Mouse (Mus musculus): ENCODE data around the gene Itpr2. TPM values are rescaled to one million over a fixed set of nuclear protein-coding genes. Genes with fewer than 3 reads are reported as not detected.

The Itpr2 gene
- polyA plus RNA-seq, 1 experiment from 2014 or later: 6.3 TPM

- Histone ChIP-seq H3K4me2 (replicated peaks; ENCODE audit: low read depth) (no peak overlapping the region), H3K27ac (ENCODE audit: low read depth, low read length) (no peak overlapping the region), H3K9me3 (ENCODE audit: control insufficient read depth) (no peaks in the 10 kb centered on the region), H3K4me3 (ENCODE audit: low read depth, low read length) (no peak overlapping the region), H3K36me3 (ENCODE audit: control insufficient read depth, insufficient read depth) (no peaks in the 10 kb centered on the region; the same call in 1 of the 2 replicates), H3K9ac (ENCODE audit: low read depth, low read length) (no peak overlapping the region), H3K27me3 (replicated peaks; ENCODE audit: control insufficient read depth, insufficient read depth, low read length) (no peaks in the 10 kb centered on the region), H3K4me1 (replicated peaks; ENCODE audit: control insufficient read depth, insufficient read depth, low read length) (no peaks in the 10 kb centered on the region)
- ATAC-seq: no peak
- no peak for TF ChIP-seq CTCF (IDR thresholded peaks at IDR 0.05; ENCODE audit: low read depth)
- WGBS: 83% methylated on average over 12 of the region's 12 CpGs
These were observed 375.0 kb downstream of the Itpr2 start for GRCm38 (mm10) chr6:146126823-146127681.

GRCm38 (mm10) chr6:146125621-146126020, 376.4 kb downstream of the Itpr2 start:
- no peak overlapping the region for H3K4me3 ChIP-seq (ENCODE audit: low read depth, low read length)
- no peak for ATAC-seq
- no peaks in the 10 kb centered on the region for H3K9me3 ChIP-seq (ENCODE audit: control insufficient read depth)
- no peaks in the 10 kb centered on the region for H3K27me3 ChIP-seq (replicated peaks; ENCODE audit: control insufficient read depth, insufficient read depth, low read length)
- no peak for TF ChIP-seq CTCF (IDR thresholded peaks at IDR 0.05; ENCODE audit: low read depth)
- H3K36me3 ChIP-seq (ENCODE audit: control insufficient read depth, insufficient read depth): no peaks in the 10 kb centered on the region; the same call in 1 of the 2 replicates
- WGBS: 90% methylated on average over 1 of the region's 1 CpGs
- H3K4me1 ChIP-seq (replicated peaks; ENCODE audit: control insufficient read depth, insufficient read depth, low read length): no peaks in the 10 kb centered on the region
- no peak overlapping the region for H3K9ac ChIP-seq (ENCODE audit: low read depth, low read length)
- H3K27ac ChIP-seq (ENCODE audit: low read depth, low read length): no peak overlapping the region
- no peak overlapping the region for H3K4me2 ChIP-seq (replicated peaks; ENCODE audit: low read depth)

DNA sequence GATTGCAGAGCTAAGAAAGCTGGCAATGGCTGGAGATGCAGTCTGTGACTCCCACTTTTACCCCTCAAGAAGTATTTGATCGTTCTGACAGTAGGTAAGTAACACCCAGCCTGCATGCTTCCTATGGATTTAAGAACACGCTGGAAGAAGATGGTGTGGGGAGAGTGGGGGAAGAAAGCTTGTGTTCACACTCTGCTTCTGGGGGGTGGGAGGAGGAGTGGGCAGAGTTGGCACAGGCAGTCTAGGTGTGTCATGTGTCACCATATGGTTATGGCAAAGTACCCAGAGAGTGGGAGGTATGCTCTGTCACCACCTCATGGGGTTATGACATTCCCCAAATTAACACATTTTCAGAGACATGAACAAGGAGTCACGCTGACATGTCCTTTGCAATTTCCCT, 377.5 kb downstream of the Itpr2 start:
- H3K4me2 ChIP-seq (replicated peaks; ENCODE audit: low read depth): no peak overlapping the region
- H3K4me1 ChIP-seq (replicated peaks; ENCODE audit: control insufficient read depth, insufficient read depth, low read length): no peaks in the 10 kb centered on the region
- TF ChIP-seq CTCF (IDR thresholded peaks at IDR 0.05; ENCODE audit: low read depth): no peak
- H3K9me3 ChIP-seq (ENCODE audit: control insufficient read depth): no peaks in the 10 kb centered on the region
- H3K4me3 ChIP-seq (ENCODE audit: low read depth, low read length): no peak overlapping the region
- WGBS: 84% methylated on average over 3 of the region's 3 CpGs
- H3K27me3 ChIP-seq (replicated peaks; ENCODE audit: control insufficient read depth, insufficient read depth, low read length): no peaks in the 10 kb centered on the region
- no peak overlapping the region for H3K9ac ChIP-seq (ENCODE audit: low read depth, low read length)
- H3K27ac ChIP-seq (ENCODE audit: low read depth, low read length): no peak overlapping the region
- no peaks in the 10 kb centered on the region; the same call in 1 of the 2 replicates for H3K36me3 ChIP-seq (ENCODE audit: control insufficient read depth, insufficient read depth)
- no peak for ATAC-seq

- 79% methylated on average over 4 of the region's 4 CpGs for WGBS
- Histone ChIP-seq H3K9ac (ENCODE audit: low read depth, low read length) (no peak overlapping the region), H3K36me3 (ENCODE audit: control insufficient read depth, insufficient read depth) (no peaks in the 10 kb centered on the region; the same call in 1 of the 2 replicates), H3K4me2 (replicated peaks; ENCODE audit: low read depth) (no peak overlapping the region), H3K4me3 (ENCODE audit: low read depth, low read length) (no peak overlapping the region), H3K27ac (ENCODE audit: low read depth, low read length) (no peak overlapping the region), H3K27me3 (replicated peaks; ENCODE audit: control insufficient read depth, insufficient read depth, low read length) (no peaks in the 10 kb centered on the region), H3K4me1 (replicated peaks; ENCODE audit: control insufficient read depth, insufficient read depth, low read length) (no peaks in the 10 kb centered on the region), H3K9me3 (ENCODE audit: control insufficient read depth) (no peaks in the 10 kb centered on the region)
- TF ChIP-seq CTCF (IDR thresholded peaks at IDR 0.05; ENCODE audit: low read depth): no peak
- no peak for ATAC-seq
These were observed 378.4 kb downstream of the Itpr2 start for GRCm38 (mm10) chr6:146123656-146124055.

GRCm38 (mm10) chr6:146120172-146120571, 381.9 kb downstream of the Itpr2 start:
- Histone ChIP-seq H3K9ac (ENCODE audit: low read depth, low read length) (no peak overlapping the region), H3K4me1 (replicated peaks; ENCODE audit: control insufficient read depth, insufficient read depth, low read length) (no peaks in the 10 kb centered on the region), H3K27me3 (replicated peaks; ENCODE audit: control insufficient read depth, insufficient read depth, low read length) (no peaks in the 10 kb centered on the region), H3K36me3 (ENCODE audit: control insufficient read depth, insufficient read depth) (no peaks in the 10 kb centered on the region), H3K27ac (ENCODE audit: low read depth, low read length) (no peak overlapping the region), H3K9me3 (ENCODE audit: control insufficient read depth) (no peaks in the 10 kb centered on the region), H3K4me3 (ENCODE audit: low read depth, low read length) (no peak overlapping the region), H3K4me2 (replicated peaks; ENCODE audit: low read depth) (no peak overlapping the region)
- TF ChIP-seq CTCF (IDR thresholded peaks at IDR 0.05; ENCODE audit: low read depth): no peak
- WGBS: 78% methylated on average over 6 of the region's 6 CpGs
- no peak for ATAC-seq

DNA sequence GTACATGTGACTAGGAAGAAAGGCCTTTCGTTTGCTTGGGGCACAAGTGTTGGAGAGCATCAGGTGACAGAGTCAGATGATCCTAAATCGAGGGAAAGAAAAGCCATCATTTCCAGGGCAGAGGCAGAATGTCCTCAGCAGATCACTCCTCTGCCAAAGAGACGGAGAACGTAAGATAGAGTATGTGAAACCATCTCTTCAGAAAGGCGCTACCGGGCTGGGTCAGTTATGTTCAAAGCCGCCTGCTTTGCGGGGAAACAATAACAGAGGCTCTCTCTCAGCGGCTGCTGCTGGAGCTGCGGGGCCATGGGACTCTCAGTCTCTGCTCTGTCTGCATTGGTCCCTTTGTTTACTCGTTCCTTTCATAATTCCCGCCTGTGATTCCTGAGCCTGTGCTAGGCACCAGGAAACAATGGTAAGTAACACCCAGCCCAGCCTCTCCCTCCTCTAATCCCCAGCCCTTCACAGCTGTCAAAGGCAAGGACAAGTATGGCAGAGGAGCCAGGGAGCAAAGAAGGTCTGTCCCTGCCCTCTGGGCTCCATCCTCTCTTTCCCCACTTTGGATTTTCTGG, 387.2 kb downstream of the Itpr2 start:
- no peak for TF ChIP-seq CTCF (IDR thresholded peaks at IDR 0.05; ENCODE audit: low read depth)
- H3K27ac ChIP-seq (ENCODE audit: low read depth, low read length): no peak overlapping the region
- H3K4me3 ChIP-seq (ENCODE audit: low read depth, low read length): no peak overlapping the region
- no peak for ATAC-seq
- no peaks in the 10 kb centered on the region for H3K4me1 ChIP-seq (replicated peaks; ENCODE audit: control insufficient read depth, insufficient read depth, low read length)
- no peak overlapping the region for H3K9ac ChIP-seq (ENCODE audit: low read depth, low read length)
- H3K36me3 ChIP-seq (ENCODE audit: control insufficient read depth, insufficient read depth): no peaks in the 10 kb centered on the region
- H3K9me3 ChIP-seq (ENCODE audit: control insufficient read depth): no peaks in the 10 kb centered on the region
- 23% methylated on average over 12 of the region's 12 CpGs for WGBS
- no peak overlapping the region for H3K4me2 ChIP-seq (replicated peaks; ENCODE audit: low read depth)
- no peaks in the 10 kb centered on the region for H3K27me3 ChIP-seq (replicated peaks; ENCODE audit: control insufficient read depth, insufficient read depth, low read length)

Measured in intestine, postnatal 0 days (tissue).